Mouse (Mus musculus) thymus, postnatal 14 days (tissue): Measurements from ENCODE around the gene Acvr1b.

Source experiments
- DNase-seq: peaks from one replicate; pipeline ENCODE4 v3.0.0; 2021

Acvr1b gene

GRCm38 (mm10) chr15:101147115-101147909 is 26.6 kb upstream of the Acvr1b start:
- DNase-seq, result no peak

GRCm38 (mm10) chr15:101147910-101148273 is 26.0 kb upstream of the Acvr1b start:
- DNase-seq, result no peak

GRCm38 (mm10) chr15:101148604-101149003 is 25.3 kb upstream of the Acvr1b start:
- DNase-seq, result no peak

GRCm38 (mm10) chr15:101151409-101152261 is 22.2 kb upstream of the Acvr1b start:
- no peak for DNase-seq

GRCm38 (mm10) chr15:101154700-101155616 is 18.9 kb upstream of the Acvr1b start:
- no peak for DNase-seq

GRCm38 (mm10) chr15:101160128-101160527 is 13.7 kb upstream of the Acvr1b start:
- DNase-seq, result no peak

GRCm38 (mm10) chr15:101160591-101160990 is 13.3 kb upstream of the Acvr1b start:
- DNase-seq, result no peak

GRCm38 (mm10) chr15:101161534-101161933 is 12.3 kb upstream of the Acvr1b start:
- no peak for DNase-seq

- DNase-seq, result no peak
Measured at GRCm38 (mm10) chr15:101163056-101163458, 10.8 kb upstream of the Acvr1b start.

GRCm38 (mm10) chr15:101163854-101164253 is 10.0 kb upstream of the Acvr1b start:
- no peak for DNase-seq

- no peak for DNase-seq
Measured at GRCm38 (mm10) chr15:101164291-101164690, 9.6 kb upstream of the Acvr1b start.

- DNase-seq, result no peak
Measured at GRCm38 (mm10) chr15:101165658-101166437, 8.0 kb upstream of the Acvr1b start.

- no peak for DNase-seq
Measured at GRCm38 (mm10) chr15:101167553-101167952, 6.3 kb upstream of the Acvr1b start.

GRCm38 (mm10) chr15:101169910-101170309 is 4.0 kb upstream of the Acvr1b start:
- DNase-seq, result no peak

- no peak for DNase-seq
Measured at GRCm38 (mm10) chr15:101170413-101170980, 3.4 kb upstream of the Acvr1b start.

- DNase-seq, result no peak
Measured at GRCm38 (mm10) chr15:101171272-101171671, 2.6 kb upstream of the Acvr1b start.

- no peak for DNase-seq
Measured at GRCm38 (mm10) chr15:101172016-101172415, 1.9 kb upstream of the Acvr1b start.

- DNase-seq, result peak; percentile 60
Measured at GRCm38 (mm10) chr15:101174294-101175130, 645 bp downstream of the Acvr1b start.

GRCm38 (mm10) chr15:101175131-101175460 is 1.2 kb downstream of the Acvr1b start:
- no peak for DNase-seq

- DNase-seq, result peak; percentile 51
Measured at GRCm38 (mm10) chr15:101175613-101176283, 1.9 kb downstream of the Acvr1b start.
